Mouse (Mus musculus) hematopoietic stem cell, adult 5-6 weeks (primary cell): ENCODE measurements at regions not wholly inside any gene's neighbourhood (a gene's known extent, or its start where the extent isn't known, plus 50 kb on each side); places are given as distances from the start of the nearest gene placed in this dataset.

ENCODE experiments used
- ATAC-seq, 2 experiments: fragments of 125-278 bp in 1 of 2; replicated peaks in 1 of 2; 2 replicates each; pipeline ENCODE4 v1.8.0; 2016 to 2017; ENCODE audit warnings: inconsistent platforms in 2 of 2, mild to moderate bottlenecking in 2 of 2, moderate number of reproducible peaks in 2 of 2, low read depth in 1 of 2, moderate TSS enrichment in 1 of 2; ENCODE audit not compliant: low FRiP score in 2 of 2, poor library complexity in 2 of 2, severe bottlenecking in 2 of 2, insufficient read depth in 1 of 2, low TSS enrichment in 1 of 2

DNA sequence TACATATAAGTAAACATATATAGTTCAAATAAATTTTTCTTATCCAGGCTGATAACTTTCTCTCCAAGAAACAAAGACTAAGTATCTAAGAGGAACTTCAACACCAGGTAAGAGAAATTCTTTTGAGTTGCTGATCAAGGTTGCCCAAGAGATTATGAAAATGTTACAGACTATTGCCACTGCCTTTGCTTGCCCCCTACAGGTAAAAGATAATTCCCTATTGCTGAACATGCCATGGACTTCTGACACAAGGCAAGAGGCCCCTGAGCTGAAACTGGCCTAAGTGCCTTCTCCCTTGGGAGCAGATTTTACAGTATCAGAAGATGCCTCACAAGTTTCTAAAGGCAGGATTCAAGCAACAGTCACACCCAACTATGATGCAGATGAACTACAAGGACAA is 2914.2 kb upstream of the Gm6569 start:
- ATAC-seq = no peak

- peak; percentile 29 to 53; a peak in 2 of 4 replicates for ATAC-seq
Observed at GRCm38 (mm10) chr15:70920862-70921261, 2913.5 kb upstream of the Gm6569 start.
